Mouse (Mus musculus): Measurements from ENCODE around the gene Pih1d1.

- no peak for TF ChIP-seq ZC3H11A (IDR thresholded peaks at IDR 0.05; ENCODE audit: low read depth, low read length)
- no peak for TF ChIP-seq EP300 (IDR thresholded peaks at IDR 0.05; ENCODE audit: low read depth in 1 of 2, low read length in 2 of 2)
- no peak for TF ChIP-seq GABPA (IDR thresholded peaks at IDR 0.05; ENCODE audit: low read depth, low read length)
- TF ChIP-seq UBTF (IDR thresholded peaks at IDR 0.05; ENCODE audit: borderline replicate concordance, insufficient read depth, low read depth, low read length): no peak
- TF ChIP-seq MAX (IDR thresholded peaks at IDR 0.05; ENCODE audit: low read length): no peak
- no peak for TF ChIP-seq E2F4 (IDR thresholded peaks at IDR 0.05; ENCODE audit: borderline replicate concordance, low read depth, low read length)
These were observed 39.3 kb downstream of the Pih1d1 start for GRCm38 (mm10) chr7:45193406-45193805.
